Mouse (Mus musculus) intestine, embryonic 16.5 days (tissue): ENCODE results near the gene Rnf25. TPM values are rescaled to one million over a fixed set of nuclear protein-coding genes. Genes with fewer than 3 reads are reported as not detected.

Source experiments
- ATAC-seq: fragments of 200-750 bp; cut with Nextera tagmentation; 2 replicates; pipeline ENCODE4 v1.8.0; 2017; ENCODE audit warnings: moderate TSS enrichment, moderate library complexity
- H3K27ac ChIP-seq: fragments of 300-500 bp; sonication (generic); 2 replicates; pipeline ENCODE4 v1.5.1; 2014; ENCODE audit warnings: mild to moderate bottlenecking, low read length
- H3K27me3 ChIP-seq: fragments of 300-500 bp; sonication (generic); replicated peaks from 2 replicates; pipeline ENCODE4 v1.6.1; 2014; ENCODE audit warnings: low read length, control low read depth, mixed read lengths; ENCODE audit not compliant: control insufficient read depth, insufficient read depth
- H3K36me3 ChIP-seq: fragments of 300-500 bp; sonication (generic); 2 replicates; pipeline ENCODE4 v1.6.1; 2014; ENCODE audit warnings: low read length, control low read depth; ENCODE audit not compliant: control insufficient read depth, insufficient read depth
- H3K4me1 ChIP-seq: fragments of 300-500 bp; sonication (generic); 2 replicates; pipeline ENCODE4 v1.6.1; 2014; ENCODE audit warnings: low read length, control low read depth, mixed read lengths; ENCODE audit not compliant: control insufficient read depth, insufficient read depth
- H3K4me2 ChIP-seq: fragments of 300-500 bp; sonication (generic); 2 replicates; pipeline ENCODE4 v1.6.1; 2014; ENCODE audit warnings: low read depth, low read length, control low read depth
- H3K4me3 ChIP-seq: fragments of 300-500 bp; sonication (generic); 2 replicates; pipeline ENCODE4 v1.5.1; 2014; ENCODE audit warnings: mild to moderate bottlenecking, low read length
- H3K9ac ChIP-seq: fragments of 300-500 bp; sonication (generic); 2 replicates; pipeline ENCODE4 v1.6.1; 2014; ENCODE audit warnings: low read depth, low read length
- H3K9me3 ChIP-seq: fragments of 300-500 bp; sonication (generic); 2 replicates; pipeline ENCODE4 v1.6.1; 2016; ENCODE audit warnings: low read length, control low read depth; ENCODE audit not compliant: control insufficient read depth
- WGBS: fragments of 180-500 bp; shearing (Covaris S2); extraction: QIAGEN DNeasy Blood & Tissue Kit; methylation state at CpG from one replicate; pipeline ENCODE4 v1.1.7; 2014; 5-methylcytosine and 5-hydroxymethylcytosine counted together
- polyA plus RNA-seq: library from polyadenylated mRNA; unstranded; fragments of >200 nt; fragmentation: Nextera tagmentation; extraction: Ambion mirVana; gene quantifications from 2 replicates; pipeline ENCODE4 v1.2.1, GENCODE M21; 2015

Gene Rnf25
- polyA plus RNA-seq, result 26.3 and 28.2 TPM in 2 replicates

GRCm38 (mm10) chr1:74601267-74601962, at the start of gene Rnf25, which contains the start of gene Stk36:
Rnf25 (minus strand) TSS chr1:74601397.
Stk36 (plus strand) TSS chr1:74601445.
- Histone ChIP-seq H3K4me2 (peak within 1 kb of the TSS; percentile 68), H3K9me3 (no peaks in the 10 kb centered on the region), H3K4me1 (peaks cover 10% of the 10 kb centered on the region), H3K27me3 (no peaks in the 10 kb centered on the region), H3K9ac (peak within 1 kb of the TSS; percentile 85), H3K27ac (peak within 1 kb of the TSS; percentile 57; the same call in 1 of the 2 replicates), H3K4me3 (peak within 1 kb of the TSS; percentile 89), H3K36me3 (0 out of 2 replicates have a peak, but pooled peaks cover 4% of the 10 kb centered on the region)
- WGBS, result 6% methylated on average over 25 of the region's 25 CpGs
- ATAC-seq, result peak; percentile 92

GRCm38 (mm10) chr1:74643926-74644325, 42.7 kb upstream of the Rnf25 start:
- H3K27ac ChIP-seq, result no peak overlapping the region
- no peak overlapping the region for H3K4me2 ChIP-seq
- no peaks in the 10 kb centered on the region for H3K27me3 ChIP-seq
- H3K36me3 ChIP-seq, result no peaks in the 10 kb centered on the region
- no peak for ATAC-seq
- no peak overlapping the region for H3K9ac ChIP-seq
- H3K4me3 ChIP-seq, result no peak overlapping the region
- H3K4me1 ChIP-seq, result no peaks in the 10 kb centered on the region
- H3K9me3 ChIP-seq, result no peaks in the 10 kb centered on the region

GRCm38 (mm10) chr1:74643524-74643923, 42.3 kb upstream of the Rnf25 start:
- Histone ChIP-seq H3K9me3 (no peaks in the 10 kb centered on the region), H3K9ac (no peak overlapping the region), H3K4me2 (no peak overlapping the region), H3K27me3 (no peaks in the 10 kb centered on the region), H3K4me3 (no peak overlapping the region), H3K4me1 (no peaks in the 10 kb centered on the region), H3K27ac (no peak overlapping the region), H3K36me3 (no peaks in the 10 kb centered on the region)
- WGBS, result 70% methylated on average over 2 of the region's 2 CpGs
- no peak for ATAC-seq

GRCm38 (mm10) chr1:74632734-74633133, 31.5 kb upstream of the Rnf25 start:
- no peak overlapping the region for H3K27ac ChIP-seq
- ATAC-seq, result no peak
- H3K4me1 ChIP-seq, result no peaks in the 10 kb centered on the region
- WGBS, result 82% methylated on average over 4 of the region's 4 CpGs
- no peak overlapping the region for H3K4me2 ChIP-seq
- no peak overlapping the region for H3K9ac ChIP-seq
- H3K36me3 ChIP-seq, result no peaks in the 10 kb centered on the region
- H3K4me3 ChIP-seq, result no peak overlapping the region
- no peaks in the 10 kb centered on the region for H3K27me3 ChIP-seq
- no peaks in the 10 kb centered on the region for H3K9me3 ChIP-seq

- H3K27ac ChIP-seq, result no peak overlapping the region
- no peak for ATAC-seq
- no peaks in the 10 kb centered on the region for H3K9me3 ChIP-seq
- H3K4me1 ChIP-seq, result no peaks in the 10 kb centered on the region
- no peak overlapping the region for H3K4me3 ChIP-seq
- H3K4me2 ChIP-seq, result no peak overlapping the region
- no peak overlapping the region for H3K9ac ChIP-seq
- H3K36me3 ChIP-seq, result no peaks in the 10 kb centered on the region
- 49% methylated on average over 7 of the region's 7 CpGs for WGBS
- no peaks in the 10 kb centered on the region for H3K27me3 ChIP-seq
These were observed 26.8 kb upstream of the Rnf25 start for GRCm38 (mm10) chr1:74628001-74628400.

- no peaks in the 10 kb centered on the region for H3K9me3 ChIP-seq
- no peak for ATAC-seq
- 84% methylated on average over 4 of the region's 4 CpGs for WGBS
These were observed 24.9 kb upstream of the Rnf25 start for GRCm38 (mm10) chr1:74626076-74626475.

GRCm38 (mm10) chr1:74624183-74624582, 23.0 kb upstream of the Rnf25 start:
- H3K36me3 ChIP-seq, result no peaks in the 10 kb centered on the region
- H3K27me3 ChIP-seq, result no peaks in the 10 kb centered on the region
- no peak overlapping the region for H3K4me3 ChIP-seq
- no peak overlapping the region for H3K27ac ChIP-seq
- no peak overlapping the region for H3K4me2 ChIP-seq
- 90% methylated on average over 1 of the region's 1 CpGs for WGBS
- ATAC-seq, result no peak
- no peaks in the 10 kb centered on the region for H3K9me3 ChIP-seq
- no peak overlapping the region for H3K9ac ChIP-seq
- no peaks in the 10 kb centered on the region for H3K4me1 ChIP-seq

More at GRCm38 (mm10) chr1:74626076-74626475, 24.9 kb upstream of the Rnf25 start:
- Histone ChIP-seq H3K36me3 (no peaks in the 10 kb centered on the region), H3K4me2 (no peak overlapping the region), H3K4me1 (no peaks in the 10 kb centered on the region), H3K9ac (no peak overlapping the region), H3K27ac (no peak overlapping the region), H3K4me3 (no peak overlapping the region), H3K27me3 (no peaks in the 10 kb centered on the region)

- WGBS, result 8% methylated on average over 26 of the region's 26 CpGs
- peak overlapping the region; percentile 89 for H3K4me3 ChIP-seq
- 0 out of 2 replicates have a peak, but pooled peaks cover 4% of the 10 kb centered on the region for H3K36me3 ChIP-seq
- peak; percentile 78 for ATAC-seq
- no peaks in the 10 kb centered on the region for H3K27me3 ChIP-seq
- H3K9me3 ChIP-seq, result no peaks in the 10 kb centered on the region
- peak overlapping the region; percentile 85 for H3K9ac ChIP-seq
- peak overlapping the region; percentile 57; the same call in 1 of the 2 replicates for H3K27ac ChIP-seq
- peak overlapping the region; percentile 68 for H3K4me2 ChIP-seq
- H3K4me1 ChIP-seq, result peaks cover 10% of the 10 kb centered on the region
These were observed 513 bp downstream of the Rnf25 start for GRCm38 (mm10) chr1:74600501-74601266.

GRCm38 (mm10) chr1:74594434-74594833, 6.8 kb downstream of the Rnf25 start:
- ATAC-seq, result no peak
- Histone ChIP-seq H3K36me3 (peaks cover 12% of the 10 kb centered on the region), H3K27ac (no peak overlapping the region), H3K27me3 (no peaks in the 10 kb centered on the region), H3K4me2 (no peak overlapping the region), H3K9ac (no peak overlapping the region), H3K4me1 (no peaks in the 10 kb centered on the region), H3K9me3 (no peaks in the 10 kb centered on the region), H3K4me3 (no peak overlapping the region)
- WGBS, result 76% methylated on average over 8 of the region's 8 CpGs
